Mouse (Mus musculus) lung, postnatal 36 days (tissue): ENCODE results near the gene Prps2.
"Not testable (repeated sequence)": the region's sequence is repeated elsewhere in the genome, so short reads cannot be mapped to it uniquely, and the experiment has no call there.

ENCODE experiments used
- DNase-seq: peaks from one replicate; pipeline ENCODE4 v3.0.0; 2022; ENCODE audit warnings: mixed read lengths

Prps2 gene

GRCm38 (mm10) chrX:167321233-167321806 is 61.2 kb downstream of the Prps2 start:
- DNase-seq, result no peak

- peak; percentile 42 for DNase-seq
Measured at GRCm38 (mm10) chrX:167318819-167319396, 63.6 kb downstream of the Prps2 start.

- no peak for DNase-seq
Measured at GRCm38 (mm10) chrX:167315766-167316165, 66.8 kb downstream of the Prps2 start.

GRCm38 (mm10) chrX:167315093-167315726 is 67.3 kb downstream of the Prps2 start:
- no peak for DNase-seq

- DNase-seq, result not testable (repeated sequence)
Measured at GRCm38 (mm10) chrX:167302061-167302460, 80.5 kb downstream of the Prps2 start.
